Mouse (Mus musculus) lung, postnatal 25 days (tissue): ENCODE results near the gene Camk2d.
A peak's percentile ranks its signal among the peaks of the same experiment; 100 is the strongest.

ENCODE experiments used
- DNase-seq: peaks from one replicate; pipeline ENCODE4 v3.0.0; 2022; ENCODE audit warnings: low spot score

Gene Camk2d

GRCm38 (mm10) chr3:126652361-126652760 lies 56.3 kb downstream of the Camk2d start:
- no peak for DNase-seq

DNA sequence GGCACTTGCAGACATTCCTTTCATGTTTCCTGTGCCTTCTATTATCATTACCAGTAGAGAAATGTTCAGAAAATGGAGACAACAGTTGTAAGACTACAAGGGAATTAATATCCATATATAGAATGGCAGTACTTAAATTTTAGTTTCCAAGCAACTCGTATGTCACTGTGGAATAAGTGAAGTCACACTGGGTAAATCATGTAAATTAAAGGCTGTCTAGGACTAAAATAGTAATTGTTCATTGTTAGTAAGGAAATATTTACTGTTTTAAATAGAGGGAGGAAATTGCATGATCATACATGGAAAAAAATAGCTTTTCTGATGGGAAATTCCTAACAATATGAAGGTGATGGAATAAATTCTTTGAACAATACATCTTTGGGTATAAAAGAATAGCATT lies 57.0 kb downstream of the Camk2d start:
- DNase-seq: no peak

GRCm38 (mm10) chr3:126656173-126656572 lies 60.1 kb downstream of the Camk2d start:
- no peak for DNase-seq

DNA sequence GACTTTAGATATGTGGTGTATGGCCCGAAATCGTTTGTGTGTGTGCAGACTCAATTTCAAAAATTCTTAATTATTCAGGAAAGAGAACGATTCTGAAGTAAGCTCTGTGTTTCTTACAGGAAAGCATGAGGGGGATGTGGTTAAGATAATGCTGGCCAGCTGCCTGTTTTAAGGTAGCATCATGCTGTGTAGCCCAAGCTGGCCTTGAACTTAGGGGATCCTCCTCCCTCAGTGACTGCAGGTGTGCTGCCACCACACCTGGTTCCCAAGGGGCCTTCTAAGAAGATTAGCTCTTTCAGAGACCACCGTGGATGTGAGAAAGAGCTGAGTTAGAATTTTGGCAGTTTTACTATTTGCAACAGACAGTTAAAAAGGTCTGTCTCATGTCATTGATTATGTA lies 61.8 kb downstream of the Camk2d start:
- no peak for DNase-seq

DNA sequence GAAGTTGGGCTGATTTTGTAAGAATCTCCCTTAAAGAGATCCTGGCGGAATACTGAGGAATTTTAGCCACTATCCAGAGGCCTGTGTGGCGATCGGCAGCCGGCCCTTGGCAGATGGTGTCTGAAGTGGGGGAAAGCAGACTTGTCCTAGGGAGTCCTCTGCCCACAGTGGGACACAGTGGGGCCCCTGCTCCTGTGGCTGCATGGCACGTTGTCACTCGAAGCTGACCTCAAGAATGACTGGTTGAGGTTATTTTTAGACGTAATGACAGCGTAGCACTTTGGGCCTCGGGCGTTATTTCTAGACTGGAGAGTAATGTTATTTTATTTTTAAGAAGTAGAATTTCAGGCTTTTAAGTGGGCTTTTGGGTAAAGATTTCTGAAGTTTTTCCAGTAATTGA lies 62.7 kb downstream of the Camk2d start:
- no peak for DNase-seq

GRCm38 (mm10) chr3:126659235-126659634 lies 63.1 kb downstream of the Camk2d start:
- no peak for DNase-seq

DNA sequence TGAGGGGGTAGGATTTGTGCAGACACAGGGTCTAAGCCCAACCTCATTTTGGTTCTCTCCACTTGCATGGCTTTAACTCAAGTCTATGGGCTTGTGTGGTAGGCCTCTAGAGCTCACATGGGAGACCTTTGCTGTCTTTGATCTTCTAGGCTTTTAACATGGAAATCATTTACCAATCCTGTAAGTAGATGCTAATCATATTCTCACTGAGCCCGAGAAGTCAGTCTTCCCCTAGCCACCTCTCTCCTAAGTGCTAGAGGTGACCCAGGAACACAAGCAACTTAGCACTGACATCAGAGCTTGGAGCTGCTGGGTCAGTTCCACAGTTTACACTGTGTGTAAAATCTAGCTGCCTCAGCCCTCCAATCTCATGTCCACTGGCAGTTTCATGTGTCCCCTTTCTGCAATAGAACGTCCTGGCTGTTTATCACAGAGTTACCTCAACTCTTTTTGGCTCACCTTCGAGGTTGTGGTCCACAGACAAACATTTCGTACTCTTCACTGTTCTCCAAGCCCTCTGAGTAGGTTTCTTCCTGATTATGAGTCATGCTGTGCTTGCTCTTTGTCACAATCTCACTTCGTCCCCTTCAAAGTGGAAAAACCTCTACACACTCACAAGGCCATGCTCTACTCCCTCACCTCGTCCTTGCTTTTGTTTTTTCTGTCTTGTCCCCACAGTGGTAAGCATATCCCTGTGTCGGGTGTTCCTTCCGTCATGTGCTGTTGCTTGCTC lies 63.9 kb downstream of the Camk2d start:
- DNase-seq: no peak

DNA sequence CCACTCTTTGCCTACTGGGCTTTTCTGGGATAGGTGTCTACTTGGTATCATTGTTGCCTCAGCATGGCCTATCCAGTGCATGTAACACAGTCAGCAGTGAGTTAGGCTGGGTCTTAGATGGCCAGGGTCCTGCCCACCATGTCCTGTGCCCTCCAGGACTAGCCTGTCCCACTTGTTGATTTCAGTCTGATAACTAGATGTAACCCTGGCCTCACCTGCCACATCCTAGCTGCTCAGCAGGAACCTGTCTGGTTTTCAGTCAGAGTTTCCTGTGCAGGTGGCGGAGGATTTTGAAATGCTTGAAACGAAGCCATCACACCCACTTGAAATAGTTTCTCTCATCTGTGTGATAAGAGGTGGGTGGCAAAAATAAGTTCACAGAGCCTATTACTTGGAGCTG lies 64.5 kb downstream of the Camk2d start:
- peak; percentile 52 for DNase-seq

DNA sequence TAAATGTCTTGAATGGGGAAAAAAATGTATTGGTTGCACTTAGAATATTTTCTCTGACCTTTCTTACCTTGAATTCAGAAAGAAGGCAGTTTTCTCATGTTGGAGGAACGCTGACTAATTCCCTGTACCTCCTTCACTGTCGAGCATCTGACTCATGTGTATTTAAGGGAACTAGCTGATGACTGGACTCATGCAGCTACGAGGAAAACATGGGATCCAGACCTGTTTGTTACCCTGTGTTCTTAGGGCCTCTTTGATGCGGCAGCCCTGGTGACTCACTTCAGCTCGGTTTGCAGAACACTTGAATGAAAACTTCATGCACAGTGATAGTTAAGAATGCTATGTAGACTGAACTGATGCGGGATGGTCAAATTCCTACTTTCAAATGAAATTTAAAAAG lies 64.9 kb downstream of the Camk2d start:
- peak; percentile 66 for DNase-seq

GRCm38 (mm10) chr3:126661920-126662319 lies 65.8 kb downstream of the Camk2d start:
- DNase-seq: no peak

- DNase-seq: no peak
Observed at GRCm38 (mm10) chr3:126663436-126663835, 67.3 kb downstream of the Camk2d start.

DNA sequence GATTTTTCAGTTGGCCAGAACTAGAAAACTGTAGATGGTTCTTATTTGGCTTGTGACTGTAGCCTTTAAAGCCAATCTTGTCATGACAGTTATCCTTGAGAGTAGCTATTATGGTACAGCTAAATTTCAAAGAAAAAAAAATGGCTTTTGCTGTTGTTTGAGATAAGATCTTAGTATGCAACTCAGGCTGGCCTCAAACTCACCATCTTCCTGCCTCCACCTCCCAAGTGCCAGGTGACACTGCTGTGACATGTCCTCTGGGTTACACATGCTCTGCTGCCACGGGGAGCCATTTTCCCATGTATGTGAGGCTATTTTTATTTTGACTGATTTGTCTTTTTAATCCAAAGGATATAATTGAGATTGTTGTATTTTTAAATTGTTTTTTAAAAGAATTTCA lies 69.8 kb downstream of the Camk2d start:
- DNase-seq: no peak

- no peak for DNase-seq
Observed at GRCm38 (mm10) chr3:126667019-126667418, 70.9 kb downstream of the Camk2d start.

DNA sequence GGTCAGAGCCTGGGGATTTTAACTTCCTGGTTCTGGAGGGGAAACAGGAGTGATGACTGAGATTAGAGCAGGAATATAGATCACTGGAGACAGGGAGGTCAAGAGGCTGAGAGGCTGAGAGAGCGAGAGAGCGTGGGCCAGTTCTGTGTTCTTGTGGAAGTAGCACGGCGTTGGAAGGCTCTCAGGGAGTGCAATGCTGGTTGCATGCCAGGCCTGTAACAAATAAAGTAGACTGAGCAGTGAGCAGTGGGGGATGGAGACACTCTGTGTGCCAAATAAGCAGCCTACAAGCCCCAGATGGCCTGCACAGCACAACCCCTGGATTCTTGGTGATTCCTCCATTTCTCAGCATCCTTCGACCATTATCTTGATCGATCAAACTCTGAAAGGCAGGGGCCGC lies 71.3 kb downstream of the Camk2d start:
- DNase-seq: peak; percentile 62

DNA sequence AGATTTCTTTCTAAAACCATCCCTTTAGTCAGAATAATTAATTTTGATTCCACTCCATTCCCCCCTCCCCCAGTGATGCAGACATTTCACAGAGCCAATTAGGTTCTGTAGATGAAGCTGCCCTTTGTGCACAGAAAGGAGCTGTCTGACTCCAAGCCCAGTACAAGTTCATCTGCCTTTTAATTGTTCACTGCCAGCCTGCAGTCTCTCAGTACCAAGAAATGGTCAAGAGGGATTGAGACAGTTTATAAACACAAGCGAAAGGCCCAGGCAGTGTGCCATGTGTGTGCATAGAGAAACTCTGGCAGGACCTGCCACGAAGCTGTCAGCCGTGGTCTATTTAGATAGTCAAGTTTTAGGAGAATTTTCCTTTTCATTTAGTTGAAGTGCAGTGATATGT lies 72.0 kb downstream of the Camk2d start:
- DNase-seq: peak; percentile 54

GRCm38 (mm10) chr3:126668692-126669091 lies 72.6 kb downstream of the Camk2d start:
- no peak for DNase-seq

DNA sequence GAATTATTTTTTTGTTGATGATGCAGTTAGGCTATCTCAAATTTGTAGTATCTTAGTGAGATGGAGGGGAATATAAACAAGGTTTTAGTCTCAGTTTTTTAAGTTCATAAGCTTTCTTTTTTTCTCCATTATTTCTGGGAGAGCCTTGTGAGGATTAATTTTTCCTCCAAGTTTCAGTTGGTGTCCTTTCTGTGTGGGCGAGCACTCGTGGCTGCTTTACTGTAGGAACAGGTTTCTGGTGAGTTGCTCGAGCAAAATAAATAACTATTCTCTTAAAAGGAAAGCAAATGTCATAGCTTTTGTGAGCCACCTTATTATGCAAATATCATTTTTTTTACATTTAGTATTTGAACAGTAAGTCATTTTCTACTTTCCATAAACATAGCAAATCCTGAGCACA lies 74.3 kb downstream of the Camk2d start:
- DNase-seq: no peak

DNA sequence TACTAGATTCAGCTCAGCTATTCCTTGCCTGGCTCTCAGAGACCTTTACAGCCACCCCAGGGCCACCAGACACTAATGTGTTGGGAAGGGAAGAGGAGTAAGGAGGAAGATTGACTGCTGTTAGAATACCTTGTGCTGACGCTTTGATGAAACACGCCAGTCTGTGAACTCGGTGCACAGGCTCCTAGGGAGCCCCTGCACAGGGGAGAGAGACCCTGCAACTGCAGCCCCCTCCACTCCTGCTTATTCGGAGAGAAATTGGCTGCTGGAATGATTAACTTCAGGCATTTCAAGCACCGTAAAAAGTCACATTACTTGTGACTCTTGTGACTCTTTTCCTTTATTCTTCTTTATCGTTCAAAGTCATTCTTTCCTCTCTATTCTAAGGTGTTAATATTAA lies 75.2 kb downstream of the Camk2d start:
- DNase-seq: no peak

DNA sequence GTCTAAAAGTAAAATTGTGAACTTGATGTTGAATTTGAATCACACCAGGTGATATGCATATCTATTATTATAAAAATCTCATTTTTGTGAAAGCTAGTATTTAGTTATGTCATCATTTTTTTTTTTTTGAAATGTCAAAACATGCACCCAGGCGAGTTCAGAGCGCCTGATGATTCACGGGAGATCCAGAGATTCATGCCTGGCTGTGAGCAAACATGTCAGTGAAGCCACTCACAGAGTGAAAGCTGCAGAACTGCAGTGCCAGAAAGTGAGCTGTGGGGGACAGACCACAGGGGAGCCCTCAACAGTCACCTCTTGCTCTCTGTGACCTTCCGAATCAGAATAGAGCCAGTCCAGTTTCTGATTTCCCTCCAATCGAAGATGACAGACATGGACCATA lies 84.9 kb downstream of the Camk2d start:
- no peak for DNase-seq

DNA sequence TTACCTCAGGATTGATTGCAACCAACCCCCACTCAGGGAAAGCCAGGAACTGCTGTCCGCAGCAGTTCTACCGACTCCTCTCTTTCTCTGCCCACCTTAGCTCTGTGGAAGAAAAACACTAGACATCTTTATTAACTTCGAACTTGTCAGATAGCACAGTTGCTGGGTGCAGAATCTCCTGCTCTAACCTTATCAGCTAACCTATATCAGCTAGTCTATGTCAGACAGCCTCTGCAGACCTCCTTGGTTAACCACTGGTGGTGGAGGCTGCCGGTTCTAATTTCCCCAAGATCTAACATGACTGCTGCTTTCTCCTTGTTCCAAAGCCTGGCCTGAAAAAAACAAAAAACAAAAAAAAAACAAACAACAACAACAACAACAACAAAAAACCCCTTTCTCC lies 85.9 kb downstream of the Camk2d start:
- no peak for DNase-seq

DNA sequence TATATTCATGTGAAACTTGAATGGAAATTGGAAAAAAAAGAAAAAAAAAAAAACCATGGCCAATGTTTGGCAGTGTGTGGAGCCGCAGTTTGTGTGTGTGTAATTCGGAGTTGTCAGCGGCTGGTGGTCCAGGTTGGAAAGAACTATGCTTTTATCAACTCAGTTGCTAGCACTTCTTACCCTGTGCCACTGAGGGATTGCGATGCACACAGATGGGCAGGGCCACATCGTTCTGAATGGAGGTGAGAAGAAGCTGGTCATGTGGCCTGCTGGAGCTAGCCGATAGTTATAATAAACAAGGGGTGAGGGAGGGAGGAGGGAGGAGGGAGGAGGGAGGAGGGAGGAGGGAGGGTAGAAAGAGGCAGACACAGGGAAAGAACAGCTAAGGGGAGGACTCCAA lies 89.3 kb downstream of the Camk2d start:
- DNase-seq: no peak

GRCm38 (mm10) chr3:126687150-126687549 lies 91.0 kb downstream of the Camk2d start:
- DNase-seq: no peak

DNA sequence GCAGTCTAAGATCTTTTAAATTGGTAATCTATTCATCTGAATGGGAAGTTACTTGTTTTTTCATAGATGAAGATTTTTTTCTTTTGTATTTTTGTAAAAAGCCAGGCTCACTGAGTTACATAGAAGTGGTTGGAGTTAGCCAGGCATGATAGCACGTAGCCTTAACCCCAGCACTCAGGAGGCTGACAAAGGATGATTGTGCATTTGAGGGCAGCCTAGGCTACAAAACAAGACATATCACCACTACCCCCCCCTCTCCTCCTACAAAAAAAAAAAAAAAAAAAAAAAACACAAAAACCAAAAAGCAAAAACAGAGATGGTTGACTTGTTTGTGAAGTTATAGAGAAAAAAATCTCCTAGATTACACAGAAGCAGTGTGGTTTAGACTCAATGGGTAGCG lies 92.4 kb downstream of the Camk2d start:
- no peak for DNase-seq
